Comparison of ENCODE assay signal across 8 mouse cellular contexts in the genomic region with DNA sequence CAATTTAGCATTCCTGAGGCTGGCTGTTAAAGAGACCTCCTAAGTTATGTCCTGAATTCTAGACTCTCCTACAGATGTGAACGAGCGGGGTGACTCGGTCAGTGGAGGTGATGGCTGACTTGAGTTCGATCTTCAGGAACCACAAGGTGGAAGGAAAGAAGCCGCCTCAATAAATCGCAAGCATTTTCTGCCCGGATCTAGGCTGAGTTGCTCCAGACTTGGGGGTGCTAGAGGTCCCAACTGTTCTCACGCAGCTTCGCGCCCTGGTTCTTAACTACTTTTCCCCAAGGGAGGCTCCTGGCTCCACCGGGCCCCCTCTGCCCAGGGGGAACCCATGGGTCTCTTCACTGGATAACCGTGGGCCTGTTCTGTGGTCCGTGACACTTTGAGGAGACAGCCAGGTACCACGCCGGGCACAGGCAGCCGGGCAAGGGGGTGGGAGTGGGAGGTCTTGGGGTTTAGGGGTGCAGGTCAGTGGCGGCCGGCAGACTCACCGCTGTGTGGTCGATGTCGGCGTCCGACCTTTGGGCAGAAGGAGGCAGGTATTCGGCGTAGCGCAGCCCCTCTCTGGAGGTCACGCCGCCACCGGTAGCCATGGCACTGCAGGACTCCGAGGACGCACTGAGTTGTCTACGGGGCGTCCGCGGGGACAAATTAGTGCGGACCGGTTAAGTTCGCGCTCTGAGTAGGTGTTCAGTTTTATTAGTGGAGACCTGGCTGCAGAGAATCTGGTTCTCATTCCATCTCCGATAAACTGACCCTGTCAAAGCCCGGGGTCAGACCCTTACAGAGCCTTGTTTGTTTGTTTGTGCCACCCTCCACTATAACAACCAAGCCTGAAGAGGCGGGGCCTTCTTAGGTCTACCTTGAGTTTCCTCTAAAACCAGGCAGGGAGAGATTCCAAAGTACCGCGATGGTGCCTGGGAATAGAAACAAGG. TPM values are rescaled to one million over a fixed set of nuclear protein-coding genes. Genes with fewer than 3 reads are reported as not detected.
DNase-seq lines count a peak whose midpoint lies in the region; ATAC-seq and TF ChIP-seq lines count a peak whose summit lies in the region.

Dnajc15 (minus strand) TSS at position 822 of the 938 bp plus-strand sequence.

- peak within 1 kb of the TSS; percentile 84 for H3K9ac ChIP-seq in hindbrain, embryonic 16.5 days (ENCODE audit: low read depth, low read length)

- peak; percentile 92 for DNase-seq in gastrocnemius, adult 2 months
- DNase-seq in left cerebral cortex, adult 11 months (ENCODE audit: low spot score): peak; percentile 78
- peak; percentile 91 for DNase-seq in lung, postnatal 36 days
- DNase-seq in retina, embryonic 14.5 days (ENCODE audit: low spot score): peak; percentile 87
- DNase-seq in thymus, postnatal 36 days: peak; percentile 87 to 88

- TF ChIP-seq CTCF in cortical plate, adult 2 months (IDR thresholded peaks at IDR 0.05; ENCODE audit: extremely low read depth, insufficient read depth, low read length): no peak
- TF ChIP-seq CTCF in gastrocnemius, adult 2 months (IDR thresholded peaks at IDR 0.05): peak; percentile 12; the same call in 1 of the 2 replicates

- 2% methylated on average over 44 of the region's 44 CpGs for WGBS in hindbrain, embryonic 16.5 days

- H3K4me2 ChIP-seq in hindbrain, embryonic 16.5 days (ENCODE audit: low read length): peak within 1 kb of the TSS; percentile 88

- intact Hi-C loops in gastrocnemius, adult 2 months (cut with DNase I): no loop called here

- H3K27me3 ChIP-seq in hindbrain, embryonic 16.5 days (replicated peaks; ENCODE audit: control insufficient read depth, insufficient read depth, low read length): no peaks in the 10 kb centered on the region

- no peak within 1 kb of the TSS for H3K27ac ChIP-seq in cortical plate, adult 2 months (ENCODE audit: insufficient read depth, low read length)
- peak within 1 kb of the TSS; percentile 89 for H3K27ac ChIP-seq in gastrocnemius, adult 2 months
- no peak within 1 kb of the TSS for H3K27ac ChIP-seq in hindbrain, embryonic 16.5 days (ENCODE audit: low read depth, low read length)

- no peaks in the 10 kb centered on the region for H3K36me3 ChIP-seq in hindbrain, embryonic 16.5 days (ENCODE audit: control insufficient read depth, insufficient read depth, low read length)

- peak; percentile 44 for ATAC-seq in activated CD4-positive, CD25-positive, alpha-beta regulatory T cell, adult 4 months
- peak; percentile 92 for ATAC-seq in hindbrain, embryonic 16.5 days

- no peaks in the 10 kb centered on the region for H3K9me3 ChIP-seq in hindbrain, embryonic 16.5 days (ENCODE audit: control insufficient read depth, low read length)

- peak within 1 kb of the TSS; percentile 82 for H3K4me3 ChIP-seq in cortical plate, adult 2 months (ENCODE audit: insufficient read depth, low read length)
- H3K4me3 ChIP-seq in gastrocnemius, adult 2 months: peak within 1 kb of the TSS; percentile 79
- peak within 1 kb of the TSS; percentile 82 for H3K4me3 ChIP-seq in hindbrain, embryonic 16.5 days (ENCODE audit: low read length)

- peaks cover 1% of the 10 kb centered on the region; the same call in 1 of the 2 replicates for H3K4me1 ChIP-seq in cortical plate, adult 2 months (ENCODE audit: control insufficient read depth, insufficient read depth, low read length)
- peaks cover 4% of the 10 kb centered on the region; the same call in 1 of the 2 replicates for H3K4me1 ChIP-seq in hindbrain, embryonic 16.5 days (ENCODE audit: control insufficient read depth, insufficient read depth, low read depth, low read length)

- TF ChIP-seq POLR2A in cortical plate, adult 2 months (IDR thresholded peaks at IDR 0.05; ENCODE audit: extremely low read depth, insufficient read depth, low read length): no peak; the same call in 1 of the 2 replicates

RNA-seq across cellular contexts. Expression of gene Dnajc15, which starts in this region (rescaled TPM):
- 100 to 1,000 TPM in 1 of 2 experiments, 10 to 100 TPM in 1; 99.4 to 158 TPM for polyA plus RNA-seq in activated CD4-positive, CD25-positive, alpha-beta regulatory T cell, adult 4 months (2017; shearing (Covaris generic))
- polyA plus RNA-seq in cortical plate, adult 2 months (2012; rRNA removed): 26.7 and 32.1 TPM in 2 replicates
- total RNA-seq in gastrocnemius, adult 2 months (2021): 100 to 1,000 TPM; 123 to 152 TPM
- 80.2 and 97.4 TPM in 2 replicates for polyA plus RNA-seq in hindbrain, embryonic 16.5 days (2015; fragmentation: Nextera tagmentation; extraction: Ambion mirVana)
